In the genomic region with DNA sequence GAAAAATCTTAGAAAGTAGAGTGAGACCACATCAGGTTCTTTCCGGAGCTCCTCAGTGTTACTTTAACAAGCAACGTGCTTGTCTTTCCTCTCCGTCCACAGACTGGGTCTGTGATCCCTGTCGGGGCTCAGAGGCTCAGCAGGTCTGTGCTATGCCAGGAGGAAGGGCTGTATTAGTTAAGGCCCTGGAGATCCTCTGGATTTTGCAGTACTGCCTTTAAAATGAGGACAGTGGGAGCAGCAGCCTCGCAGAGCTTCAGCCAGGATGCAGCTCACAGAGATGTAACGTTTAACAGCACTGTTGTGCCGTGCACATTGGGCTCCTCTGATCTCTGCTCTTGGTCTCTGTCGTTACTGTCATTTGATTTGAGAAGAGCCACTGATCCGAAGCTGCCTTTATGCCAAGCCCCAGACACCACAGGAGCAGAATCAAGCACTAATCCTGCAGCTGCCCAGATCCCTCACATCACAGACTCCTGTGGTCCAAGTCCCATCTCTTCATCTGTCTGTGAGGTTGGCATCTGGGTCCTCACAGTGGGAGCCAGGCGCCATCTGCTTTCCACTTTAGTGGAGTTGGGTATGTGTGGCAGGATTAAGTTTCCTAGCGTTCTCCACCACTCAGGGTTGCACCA, we compare ENCODE assay signal across 9 mouse cellular contexts.
DNase-seq lines count a peak whose midpoint lies in the region; ATAC-seq and TF ChIP-seq lines count a peak whose summit lies in the region.
"Had no signal": no experiment of that assay in that cellular context is flagged by ENCODE, and none has a peak within 500 bp of the region (broad histone marks: within the 10 kb centered on the region; RNA-seq: fewer than 3 reads in every experiment).

No protein-coding gene starts in this region.

- peaks cover 7% of the 10 kb centered on the region; the same call in 1 of the 2 replicates for H3K4me1 ChIP-seq in embryonic facial prominence, embryonic 14.5 days (ENCODE audit: control insufficient read depth, insufficient read depth, low read length)
- peaks cover 15% of the 10 kb centered on the region for H3K4me1 ChIP-seq in embryonic facial prominence, embryonic 10.5 days
- H3K4me1 ChIP-seq in kidney, adult 2 months (ENCODE audit: control insufficient read depth, insufficient read depth, low read length) = peaks cover 35% of the 10 kb centered on the region
- peaks cover 12% of the 10 kb centered on the region for H3K4me1 ChIP-seq in embryonic fibroblast, embryonic 13.5 days (ENCODE audit: control insufficient read depth, insufficient read depth, low read length)
- H3K4me1 ChIP-seq in midbrain, embryonic 15.5 days = peaks cover 14% of the 10 kb centered on the region

- no peaks in the 10 kb centered on the region for H3K9me3 ChIP-seq in embryonic facial prominence, embryonic 14.5 days (ENCODE audit: control insufficient read depth, low read length)
- no peaks in the 10 kb centered on the region for H3K9me3 ChIP-seq in embryonic facial prominence, embryonic 10.5 days
- H3K9me3 ChIP-seq in midbrain, embryonic 15.5 days = no peaks in the 10 kb centered on the region

- H3K27ac ChIP-seq in embryonic facial prominence, embryonic 14.5 days (replicated peaks; ENCODE audit: low read depth, low read length) = no peak overlapping the region
- H3K27ac ChIP-seq in embryonic facial prominence, embryonic 10.5 days (replicated peaks) = no peak overlapping the region; the same call in 1 of the 2 replicates
- H3K27ac ChIP-seq in kidney, adult 2 months (ENCODE audit: insufficient read depth, low read depth, low read length) = peak overlapping the region; percentile 96
- peak overlapping the region; percentile 28 for H3K27ac ChIP-seq in embryonic fibroblast, embryonic 13.5 days (ENCODE audit: insufficient read depth, low read length)
- H3K27ac ChIP-seq in midbrain, embryonic 15.5 days = peak overlapping the region; percentile 33

- H3K4me2 ChIP-seq in embryonic facial prominence, embryonic 14.5 days (ENCODE audit: low read depth, low read length) = no peak overlapping the region
- no peak overlapping the region for H3K4me2 ChIP-seq in midbrain, embryonic 15.5 days

- peak; percentile 22; the same call in 1 of the 2 replicates for ATAC-seq in embryonic facial prominence, embryonic 14.5 days (ENCODE audit: low read depth)
- ATAC-seq in midbrain, embryonic 15.5 days (replicated peaks) = peak; percentile 67

- TF ChIP-seq POLR2A in kidney, adult 2 months (IDR thresholded peaks at IDR 0.05; ENCODE audit: low read depth, low read length) = no peak
- no peak for TF ChIP-seq POLR2A in embryonic fibroblast, embryonic 13.5 days (IDR thresholded peaks at IDR 0.05; ENCODE audit: low read depth, low read length)

- no peaks in the 10 kb centered on the region for H3K27me3 ChIP-seq in embryonic facial prominence, embryonic 14.5 days (replicated peaks; ENCODE audit: control insufficient read depth, insufficient read depth, low read length)
- H3K27me3 ChIP-seq in embryonic facial prominence, embryonic 10.5 days (replicated peaks; ENCODE audit: low read depth, poor library complexity, severe bottlenecking) = no peaks in the 10 kb centered on the region
- H3K27me3 ChIP-seq in kidney, adult 2 months (replicated peaks; ENCODE audit: control insufficient read depth, insufficient read depth, low read length) = no peaks in the 10 kb centered on the region
- no peaks in the 10 kb centered on the region for H3K27me3 ChIP-seq in midbrain, embryonic 15.5 days (replicated peaks)

- H3K9ac ChIP-seq in embryonic facial prominence, embryonic 14.5 days (ENCODE audit: low read depth, low read length) = 0 out of 2 replicates have a peak overlapping the region, but pooled peaks have one; percentile 8
- no peak overlapping the region for H3K9ac ChIP-seq in midbrain, embryonic 15.5 days

- no peak overlapping the region for H3K4me3 ChIP-seq in embryonic facial prominence, embryonic 14.5 days (ENCODE audit: low read depth, low read length)
- no peak overlapping the region for H3K4me3 ChIP-seq in embryonic facial prominence, embryonic 10.5 days
- no peak overlapping the region for H3K4me3 ChIP-seq in kidney, adult 2 months (ENCODE audit: insufficient read depth, low read depth, low read length)
- H3K4me3 ChIP-seq in embryonic fibroblast, embryonic 13.5 days (ENCODE audit: insufficient read depth, low read length) = no peak overlapping the region
- no peak overlapping the region for H3K4me3 ChIP-seq in midbrain, embryonic 15.5 days

- no peaks in the 10 kb centered on the region for H3K36me3 ChIP-seq in embryonic facial prominence, embryonic 14.5 days (ENCODE audit: control insufficient read depth, insufficient read depth, low read length)
- H3K36me3 ChIP-seq in embryonic facial prominence, embryonic 10.5 days (replicated peaks) = no peaks in the 10 kb centered on the region
- H3K36me3 ChIP-seq in kidney, adult 2 months (ENCODE audit: control insufficient read depth, insufficient read depth, low read length) = no peaks in the 10 kb centered on the region
- H3K36me3 ChIP-seq in midbrain, embryonic 15.5 days (replicated peaks) = no peaks in the 10 kb centered on the region

- DNase-seq in embryonic facial prominence, embryonic 14.5 days (ENCODE audit: low spot score) = peak; percentile 55
- DNase-seq in embryonic facial prominence, embryonic 10.5 days (ENCODE audit: low spot score) = no peak
- DNase-seq in kidney, adult 2 months = no peak
- no peak for DNase-seq in kidney, adult 9 months
- no peak for DNase-seq in spleen, adult 12 weeks (ENCODE audit: low spot score)
- no peak for DNase-seq in cerebellum, adult 8-10 months
- DNase-seq: B cell, adult 2 months had no signal

- WGBS in embryonic facial prominence, embryonic 14.5 days = 59% methylated on average over 11 of the region's 11 CpGs
- 75% methylated on average over 11 of the region's 11 CpGs for WGBS in embryonic facial prominence, embryonic 10.5 days
- WGBS in kidney, adult 2 months = 56% methylated on average over 11 of the region's 11 CpGs
- 35% methylated on average over 11 of the region's 11 CpGs for WGBS in midbrain, embryonic 15.5 days

- TF ChIP-seq CTCF in kidney, adult 2 months (conservative IDR thresholded peaks at IDR 0.05; ENCODE audit: insufficient read depth, insufficient read length, low read depth, low read length) = no peak
- no peak for TF ChIP-seq CTCF in embryonic fibroblast, embryonic 13.5 days (IDR thresholded peaks at IDR 0.05; ENCODE audit: borderline replicate concordance, insufficient read depth, low read length)

Comparison
In these comparisons a context has a peak if more than half of its experiments do, and no peak if none do; other contexts are left out.
1. H3K27ac ChIP-seq: peak in kidney, adult 2 months (single experiment), embryonic fibroblast, embryonic 13.5 days (single experiment) and midbrain, embryonic 15.5 days (single experiment); none in embryonic facial prominence, embryonic 14.5 days (single experiment) and embryonic facial prominence, embryonic 10.5 days (single experiment).